Comparison of ENCODE assay signal across 13 mouse cellular contexts in the genomic region with DNA sequence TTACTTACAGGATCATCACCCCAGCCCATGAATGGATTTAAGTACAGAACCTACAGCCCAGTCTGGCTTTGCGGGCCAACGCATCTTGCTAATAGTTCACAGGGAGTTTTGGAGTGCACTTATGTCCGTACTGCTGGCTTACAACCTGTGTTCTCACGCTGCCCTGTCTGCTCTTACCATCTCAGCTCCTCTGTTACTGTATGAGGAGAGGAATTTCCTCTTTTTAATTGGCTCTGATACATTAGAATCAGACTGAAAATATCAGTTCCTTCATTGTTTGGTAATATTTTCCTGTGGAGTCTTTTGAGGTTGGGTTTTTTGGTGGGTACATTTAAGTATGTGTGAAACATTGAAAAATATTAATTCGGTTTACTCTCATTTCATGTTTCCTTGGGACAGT.
"Had no signal": no experiment of that assay in that cellular context is flagged by ENCODE, and none has a peak within 500 bp of the region (broad histone marks: within the 10 kb centered on the region; RNA-seq: fewer than 3 reads in every experiment).

No protein-coding gene starts in this region.

- DNase-seq: lung, adult 18-20 months; lung, embryonic 14.5 days; lung, postnatal 10 days; lung, postnatal 4 days; midbrain, embryonic 14.5 days; right cerebral cortex, adult 18-20 months; right cerebral cortex, postnatal 25 days; right cerebral cortex, postnatal 4 days; spleen, adult 18-20 months; thymus, adult 2 months; thymus, postnatal 25 days; thymus, postnatal 4 days had no signal

- ATAC-seq: midbrain, embryonic 16.5 days had no signal
